Mouse (Mus musculus): Measurements from ENCODE around the gene Gga3.
A peak's percentile ranks its signal among the peaks of the same experiment; 100 is the strongest.

Gene Gga3

DNA sequence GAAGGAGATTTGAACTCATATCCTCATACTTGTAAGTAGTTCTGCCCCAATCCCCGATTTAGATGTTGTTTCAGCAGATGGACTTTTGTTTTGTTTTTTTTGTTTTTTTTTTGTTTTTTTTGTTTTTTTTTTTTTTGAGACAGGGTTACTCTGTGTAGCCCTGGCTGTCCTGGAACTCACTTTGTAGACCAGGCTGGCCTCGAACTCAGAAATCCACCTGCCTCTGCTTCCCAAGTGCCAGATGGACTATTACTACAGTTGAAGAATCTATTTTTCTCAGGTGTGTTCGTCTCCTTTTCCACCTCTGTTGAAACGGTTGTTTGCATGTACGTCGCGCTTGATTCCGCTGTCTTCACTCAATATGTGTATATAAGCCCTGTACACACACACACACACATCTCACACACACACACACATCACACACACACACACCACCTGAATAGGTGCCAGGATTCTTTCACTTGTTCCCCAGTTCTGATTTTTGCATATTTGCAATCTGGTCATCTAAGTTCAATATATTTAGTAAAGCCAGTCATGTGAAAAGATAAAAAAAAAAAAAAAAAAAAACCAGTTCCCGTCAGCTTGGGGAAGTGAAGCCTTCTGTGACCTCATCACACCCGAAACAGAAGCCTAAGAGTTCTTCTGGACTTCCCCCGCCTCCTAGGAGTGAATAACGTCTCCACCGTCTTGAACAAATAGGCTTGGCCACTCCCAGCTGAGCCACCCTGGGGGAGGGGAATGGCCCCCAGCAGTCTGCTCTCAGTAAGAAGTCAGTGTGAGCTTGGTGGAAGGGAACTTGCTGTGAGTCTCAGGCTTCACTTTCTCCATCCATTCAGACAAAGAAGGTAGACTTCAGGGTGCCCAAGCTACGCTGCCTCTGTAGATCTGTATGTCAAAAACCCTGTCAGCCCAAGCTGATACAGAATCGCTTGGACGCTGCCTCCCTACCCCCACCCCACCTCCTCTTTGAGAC is 27.0 kb upstream of the Gga3 start:
- peak; percentile 98 for DNase-seq (ENCODE audit: low read depth)

DNA sequence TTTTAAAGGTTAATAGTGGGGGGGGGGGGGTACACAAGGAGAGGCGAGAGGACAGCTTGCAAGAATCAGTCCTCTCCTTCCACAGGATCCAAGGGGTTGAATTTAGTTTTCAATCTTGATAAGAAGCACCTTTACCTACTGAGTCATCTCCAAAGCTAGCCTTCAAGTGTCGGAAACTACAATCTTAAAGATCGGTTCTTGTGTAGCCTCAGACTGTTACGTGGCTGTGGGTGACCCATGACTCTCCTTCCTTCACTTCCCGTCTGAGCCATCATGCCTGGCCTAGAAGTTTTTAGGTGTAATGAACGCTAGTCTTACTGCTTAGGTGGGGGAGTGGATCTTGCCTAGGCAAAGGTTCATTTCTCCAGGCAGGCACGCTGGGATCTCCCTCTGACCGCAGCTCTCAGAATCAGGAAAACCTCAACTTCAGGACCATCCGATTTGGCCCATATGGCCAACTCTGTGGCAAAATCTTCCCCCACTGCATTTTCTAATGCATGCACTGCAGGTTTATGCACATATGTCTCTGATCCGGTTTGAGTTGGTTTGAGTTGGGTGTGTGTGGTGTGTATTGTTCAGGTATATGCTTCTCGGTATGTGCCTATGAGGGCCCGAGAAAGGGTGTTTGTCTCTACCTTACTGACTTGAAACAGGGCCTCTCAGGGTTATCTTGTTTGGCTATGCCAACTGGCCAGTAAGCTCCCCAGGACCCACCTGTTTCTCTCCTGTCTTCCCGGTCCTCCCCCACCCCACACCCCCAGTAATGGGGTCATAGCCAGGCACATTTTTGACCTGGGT is 26.1 kb upstream of the Gga3 start:
- peak; percentile 94 for DNase-seq (ENCODE audit: low read depth)

DNA sequence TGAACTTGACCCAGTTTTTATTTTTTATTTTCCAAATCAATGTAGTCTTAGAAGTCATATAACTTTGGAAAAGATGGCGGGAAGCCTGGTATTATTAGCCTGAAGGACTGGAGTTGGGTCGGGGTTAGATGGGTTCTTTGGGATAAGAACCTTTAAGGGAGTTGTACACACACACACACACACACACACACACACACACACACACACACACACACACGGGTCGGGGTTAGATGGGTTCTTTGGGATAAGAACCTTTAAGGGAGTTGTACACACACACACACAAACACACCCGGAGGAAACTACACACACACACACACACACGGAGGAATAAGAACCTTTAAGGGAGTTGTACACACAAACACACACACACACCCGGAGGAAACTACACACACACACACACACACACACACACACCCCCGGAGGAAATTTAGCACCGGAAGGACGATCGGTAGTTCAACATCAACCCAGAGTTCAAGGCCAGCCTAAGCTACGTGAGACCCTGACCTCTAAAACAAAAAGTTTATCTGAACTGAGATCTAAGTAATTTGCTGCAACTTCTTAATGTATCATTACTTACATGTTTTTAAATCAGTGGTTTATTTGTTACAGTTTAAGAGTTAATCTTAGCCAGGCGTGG is 24.7 kb upstream of the Gga3 start:
- DNase-seq (ENCODE audit: low read depth), result peak; percentile 73

DNA sequence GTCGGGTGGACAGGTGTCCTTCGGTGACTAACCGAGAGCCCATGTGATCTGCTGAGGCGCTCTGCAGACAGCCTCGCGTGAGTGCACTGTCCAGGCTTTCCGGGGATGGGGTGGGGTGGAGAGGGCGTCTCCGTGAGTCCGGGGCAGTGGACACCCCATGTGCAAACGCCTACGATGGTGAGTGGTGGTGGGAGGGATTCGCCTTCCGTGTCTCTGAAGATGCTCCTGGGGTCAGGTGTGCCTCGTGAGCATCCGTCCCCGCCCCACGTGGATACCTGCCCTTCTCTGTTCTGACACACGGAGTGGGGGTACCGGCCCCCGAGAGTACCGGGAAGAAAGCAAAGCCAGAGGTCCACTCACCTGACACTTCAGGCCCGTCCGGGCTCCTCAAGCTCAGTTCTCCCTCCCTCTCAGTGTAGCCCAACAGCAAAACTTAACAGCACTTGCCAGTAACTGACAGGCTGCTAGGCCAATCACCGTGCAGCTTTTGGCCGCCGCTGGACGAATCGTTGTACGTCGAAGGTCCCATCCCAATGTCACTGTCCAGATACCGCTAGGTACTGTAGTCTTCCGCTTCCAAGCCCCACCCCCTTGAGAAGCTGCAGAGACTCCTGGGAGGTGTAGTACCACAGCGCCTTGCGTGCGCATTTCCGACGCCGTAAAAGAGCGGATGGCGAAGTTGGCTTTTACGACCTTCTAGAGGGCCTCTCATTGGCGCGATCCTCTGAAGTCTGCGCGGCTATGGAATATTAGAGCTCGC is 24.0 kb upstream of the Gga3 start, which contains the start of gene Slc25a19:
TSS of gene Slc25a19 (minus strand) at position 591 of the 760 bp plus-strand sequence.
- DNase-seq (ENCODE audit: low read depth), result peak; percentile 99

DNA sequence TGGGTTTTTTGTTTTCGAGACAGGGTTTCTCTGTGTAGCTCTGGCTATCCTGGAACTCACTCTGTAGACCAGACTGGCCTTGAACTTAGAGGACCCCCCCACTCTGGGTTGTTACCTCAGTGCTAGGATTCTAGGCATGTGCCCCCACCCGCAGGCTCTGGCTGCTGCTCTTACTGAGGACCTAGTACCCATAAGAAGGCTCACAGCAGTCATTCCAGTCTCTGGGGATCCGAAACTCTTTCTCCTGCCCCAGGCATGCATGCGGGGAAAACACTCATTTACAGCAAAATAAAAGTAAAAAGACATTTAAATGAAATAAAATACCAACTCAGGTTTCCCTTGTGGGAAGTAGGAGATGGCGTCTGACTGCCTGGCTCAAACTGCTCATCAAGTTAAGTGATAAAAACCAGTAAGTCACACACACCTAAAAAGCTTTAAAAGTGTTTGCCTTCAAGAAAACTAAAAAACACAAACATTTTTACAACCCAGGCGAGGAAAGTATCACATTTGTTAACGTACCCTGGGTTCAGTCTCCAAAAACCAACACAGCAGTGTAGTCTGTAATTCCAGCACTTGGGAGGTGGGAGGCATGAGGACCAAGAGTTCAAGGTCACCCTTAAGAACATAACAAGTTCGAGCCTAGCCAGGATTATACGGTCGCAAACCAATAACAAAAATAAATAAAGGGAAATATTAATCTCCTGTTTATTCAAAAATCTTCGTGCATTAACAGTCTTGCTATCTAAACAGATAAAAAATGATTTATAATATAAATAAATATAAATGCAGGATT is 23.2 kb upstream of the Gga3 start:
- no peak for DNase-seq (ENCODE audit: low read depth)

DNA sequence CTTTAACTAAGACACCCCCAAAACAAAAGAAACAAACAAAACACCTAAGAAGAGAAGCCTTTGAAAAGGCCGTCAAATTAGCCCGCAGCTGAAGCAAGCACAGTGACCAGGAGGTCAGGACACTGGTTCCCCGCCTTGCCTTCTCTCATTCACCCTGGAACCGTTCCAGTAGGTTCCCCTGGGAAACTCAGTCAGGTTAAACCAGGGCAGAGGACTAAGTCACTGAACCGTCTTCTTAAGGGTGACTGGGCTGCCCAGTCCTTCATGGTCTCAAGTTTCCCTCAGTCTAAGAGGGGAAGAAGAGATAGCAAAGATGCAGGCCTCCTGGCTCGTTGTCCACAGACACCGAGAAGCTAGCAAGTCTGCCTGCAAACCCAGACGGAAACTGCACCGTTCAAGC is 22.0 kb upstream of the Gga3 start:
- no peak for DNase-seq (ENCODE audit: low read depth)

DNA sequence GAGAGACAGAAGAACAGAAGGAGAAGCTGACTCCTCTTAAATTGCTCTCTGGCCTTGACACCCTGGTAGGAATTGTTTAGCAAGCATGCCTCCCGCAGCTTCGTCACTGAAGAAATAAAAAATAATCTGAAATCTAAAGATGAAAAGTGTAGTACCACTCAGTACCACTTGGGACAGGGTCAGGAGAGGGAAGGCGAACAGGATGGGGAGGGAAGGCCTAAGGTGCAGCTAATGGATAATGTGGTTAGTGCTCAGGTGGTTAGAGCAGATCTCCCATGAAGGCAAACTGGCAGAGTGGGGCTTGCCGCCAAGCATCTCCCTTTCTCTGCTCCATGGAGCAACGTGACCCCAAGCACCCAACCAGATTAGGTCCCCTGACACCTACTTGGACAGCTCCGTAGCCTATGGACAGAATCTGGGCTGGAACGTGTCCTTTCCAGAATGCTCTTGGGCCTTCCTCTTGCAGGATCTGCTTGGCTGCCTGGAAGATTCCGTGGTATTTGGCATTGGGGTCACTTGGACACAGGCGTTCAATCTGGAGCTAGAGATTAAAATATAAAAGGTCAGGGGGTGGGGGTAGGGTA is 19.7 kb upstream of the Gga3 start:
- DNase-seq (ENCODE audit: low read depth), result peak; percentile 70

DNA sequence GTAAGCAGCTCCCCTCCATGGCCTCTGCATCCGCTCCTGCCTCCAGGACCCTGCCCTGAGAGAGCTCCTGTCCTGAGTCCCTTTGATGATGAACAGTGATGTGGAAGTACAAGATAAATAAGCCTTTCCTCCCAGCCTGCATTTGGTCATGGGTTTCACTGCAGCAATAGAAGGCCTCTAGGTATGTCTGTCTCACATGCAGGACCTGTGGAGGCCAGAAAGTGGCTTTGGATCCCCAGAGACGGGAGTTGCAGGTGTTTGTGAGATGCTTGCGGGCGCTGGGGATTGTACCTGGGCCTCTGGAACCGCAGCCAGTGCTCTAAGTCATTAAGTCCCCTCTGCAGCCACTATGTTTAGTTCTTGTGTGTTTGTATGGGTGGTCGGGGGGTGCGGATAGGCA is 16.1 kb upstream of the Gga3 start:
- DNase-seq (ENCODE audit: low read depth), result no peak

DNA sequence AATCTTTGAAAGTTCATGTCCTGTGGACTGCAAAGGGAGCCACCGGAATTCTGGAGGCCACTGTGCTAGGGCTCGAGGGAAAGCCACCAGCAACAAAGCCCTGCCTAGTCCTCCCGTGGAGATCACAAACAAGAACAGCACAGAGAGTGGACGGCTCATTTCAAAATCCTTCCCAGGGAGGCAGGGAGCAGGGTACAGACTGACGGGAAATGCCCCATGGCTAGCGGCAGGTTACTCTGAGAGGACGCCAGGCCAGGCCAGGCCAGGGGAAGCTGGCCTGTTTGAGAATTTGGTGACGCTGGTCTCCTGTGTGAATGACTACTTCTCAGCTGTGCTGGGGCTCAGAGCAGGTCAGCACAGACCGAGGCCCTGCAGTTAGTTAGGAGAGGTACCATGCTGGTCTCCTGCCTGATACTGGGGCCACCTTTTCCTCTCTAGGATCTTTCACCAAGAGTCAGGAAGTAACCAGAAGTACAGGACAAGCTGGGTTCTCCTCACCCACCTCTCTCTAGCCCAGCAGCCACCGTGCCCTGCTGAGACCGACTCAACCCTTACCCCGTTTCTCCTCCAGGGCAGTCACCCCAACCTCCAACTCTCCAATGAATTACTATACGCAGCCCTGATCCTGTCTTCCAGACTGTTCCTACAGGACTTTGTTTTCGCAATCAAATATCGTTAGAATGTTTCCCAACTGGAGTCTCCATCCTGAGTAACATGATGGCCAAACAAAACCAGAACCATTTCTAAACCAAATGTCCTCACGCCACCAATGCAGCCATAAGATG is 15.1 kb upstream of the Gga3 start:
- DNase-seq (ENCODE audit: low read depth), result no peak

DNA sequence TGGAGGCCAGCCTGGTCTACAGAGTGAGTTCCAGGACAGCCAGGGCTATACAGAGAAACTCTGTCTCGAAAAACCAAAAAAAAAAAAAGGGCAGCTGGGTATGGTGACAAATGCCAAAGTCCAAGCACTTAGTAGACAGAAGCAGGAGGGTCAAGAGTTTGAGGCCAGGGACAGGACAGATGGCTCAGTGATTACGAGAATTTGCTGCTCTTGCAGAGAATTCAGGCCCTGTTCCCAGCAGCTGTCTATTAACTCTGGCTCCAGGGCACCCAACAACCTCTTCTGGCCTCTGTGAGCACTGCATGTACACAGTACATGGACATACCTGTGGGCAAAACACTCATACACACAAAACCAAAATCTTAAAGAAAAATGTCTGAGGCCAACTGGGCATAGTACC is 14.2 kb upstream of the Gga3 start:
- DNase-seq (ENCODE audit: low read depth), result no peak

DNA sequence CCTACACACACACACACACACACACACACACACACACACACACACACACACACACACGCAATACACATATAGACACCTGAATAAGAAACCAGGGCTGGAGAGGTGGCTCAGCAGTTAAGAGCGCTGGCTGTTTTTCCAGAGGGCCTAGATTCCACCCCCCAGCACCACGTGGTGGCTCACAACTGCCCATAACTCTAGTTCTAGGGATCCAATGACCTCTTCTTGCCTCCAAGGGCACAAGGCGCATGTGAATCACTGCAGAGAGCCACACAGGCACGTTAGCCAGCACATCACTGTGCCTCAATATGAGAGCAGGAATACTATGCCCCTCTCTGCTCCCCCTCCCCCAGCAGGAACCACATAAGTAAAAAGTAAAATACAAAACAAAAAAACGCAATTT is 13.0 kb upstream of the Gga3 start:
- DNase-seq (ENCODE audit: low read depth), result no peak

DNA sequence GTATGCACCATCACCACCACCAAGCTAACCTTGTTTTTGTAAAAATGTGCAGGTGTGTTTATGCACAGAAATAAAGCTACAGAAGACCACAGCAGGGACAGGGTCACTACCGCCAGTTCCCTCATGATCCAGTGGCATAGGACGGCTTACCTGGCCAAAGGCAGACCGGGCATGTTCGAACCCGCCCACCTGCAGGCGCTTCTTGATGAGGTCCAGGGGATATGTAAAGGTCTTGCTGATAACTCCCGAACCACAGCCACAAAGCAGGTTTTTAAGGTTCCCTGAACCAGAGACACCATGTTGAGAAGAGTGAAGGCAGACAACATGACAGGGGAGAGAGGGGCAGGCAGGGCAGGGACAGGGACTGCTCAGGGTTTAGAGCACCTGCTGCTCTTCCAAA is 12.5 kb upstream of the Gga3 start:
- DNase-seq (ENCODE audit: low read depth), result no peak

DNA sequence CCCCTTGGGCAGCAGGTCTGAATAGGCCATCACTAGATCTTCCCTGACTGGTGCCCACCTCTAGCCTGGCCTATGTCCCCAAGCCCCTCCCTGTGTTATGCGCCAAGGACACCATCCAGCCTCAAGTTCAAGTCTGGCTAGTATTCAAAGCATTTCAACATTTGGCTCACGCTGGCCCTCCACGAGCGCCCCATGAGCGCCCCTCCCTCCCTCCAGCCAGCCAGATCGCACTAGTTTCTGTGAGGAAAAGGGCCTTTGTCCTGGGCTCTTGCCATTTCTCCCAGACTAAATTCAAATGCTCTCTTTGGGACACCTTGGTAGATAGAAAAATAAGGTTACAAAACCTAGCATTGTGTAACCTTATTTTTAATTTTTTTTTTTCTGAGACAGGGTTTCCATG is 12.0 kb upstream of the Gga3 start:
- no peak for DNase-seq (ENCODE audit: low read depth)

DNA sequence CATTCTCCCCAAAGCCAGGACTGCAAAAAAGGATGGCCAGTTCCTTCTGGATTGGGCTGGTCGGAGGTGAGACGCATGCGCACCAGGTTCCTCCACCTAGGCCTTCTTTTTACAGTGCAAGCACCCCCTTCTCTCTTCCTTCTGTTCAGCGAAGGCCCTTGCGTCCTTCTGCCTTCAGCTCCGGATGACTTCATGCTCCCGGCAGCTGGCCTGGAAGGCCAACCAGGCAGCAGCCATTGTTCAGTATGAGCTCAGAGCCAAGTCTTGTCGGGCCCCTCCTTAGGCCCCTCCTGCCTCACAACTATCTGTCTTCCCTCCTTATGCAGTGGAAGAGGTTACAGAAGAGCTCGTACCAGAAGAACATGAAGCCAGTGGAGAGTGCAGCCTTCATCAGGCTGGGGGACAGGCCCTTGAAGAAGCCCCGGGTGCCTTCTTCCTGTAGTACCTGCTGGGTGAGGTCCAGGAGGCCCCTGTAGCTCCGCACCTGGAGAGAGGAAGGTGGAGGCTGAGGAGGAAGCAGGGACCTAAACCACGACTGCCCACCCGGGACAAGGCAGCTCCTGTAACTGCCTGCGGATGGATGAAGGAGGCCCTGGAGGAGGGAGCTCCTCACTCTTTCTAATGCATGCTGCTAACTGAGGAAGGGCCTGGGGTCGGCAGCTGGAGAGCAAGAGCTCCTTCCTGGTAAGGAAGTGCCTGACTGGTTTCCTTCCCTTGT is 11.4 kb upstream of the Gga3 start:
- DNase-seq (ENCODE audit: low read depth), result no peak

DNA sequence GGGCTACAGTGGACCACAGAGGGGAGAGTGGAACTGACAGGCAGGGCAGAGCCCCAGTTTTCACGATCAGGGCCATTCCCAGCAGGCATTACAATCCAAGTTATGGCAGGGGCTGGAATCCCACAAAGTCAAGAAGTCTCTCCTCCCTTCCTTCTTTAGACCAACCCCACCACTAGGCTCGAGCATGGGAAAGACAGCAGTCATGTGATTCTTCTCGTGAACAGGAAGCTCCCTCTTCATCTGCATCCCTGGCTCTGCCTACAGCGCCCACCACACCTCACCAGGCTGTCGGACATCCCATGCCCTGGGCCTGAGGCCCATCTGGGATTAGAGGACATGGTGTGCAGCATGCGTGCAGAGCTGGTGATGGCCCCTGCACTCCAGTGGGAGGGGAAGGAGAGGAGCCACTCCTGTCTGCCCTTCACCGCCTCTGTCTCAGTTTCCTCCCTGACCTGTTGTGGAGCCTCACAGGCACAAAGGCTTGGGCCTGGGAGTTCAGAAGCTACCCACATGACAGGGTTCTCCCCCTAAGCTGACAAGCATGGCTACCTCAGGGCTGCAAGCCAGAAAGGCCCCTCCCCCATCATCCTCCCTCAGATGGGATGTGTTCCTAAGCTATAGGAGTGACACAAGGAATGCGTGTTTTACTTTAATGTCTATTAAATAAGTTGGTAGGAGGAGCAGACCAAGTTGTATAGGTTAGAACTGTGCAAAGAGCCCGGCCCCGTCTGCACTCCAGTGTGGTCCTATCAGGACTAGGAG is 10.7 kb upstream of the Gga3 start:
- DNase-seq (ENCODE audit: low read depth), result no peak

DNA sequence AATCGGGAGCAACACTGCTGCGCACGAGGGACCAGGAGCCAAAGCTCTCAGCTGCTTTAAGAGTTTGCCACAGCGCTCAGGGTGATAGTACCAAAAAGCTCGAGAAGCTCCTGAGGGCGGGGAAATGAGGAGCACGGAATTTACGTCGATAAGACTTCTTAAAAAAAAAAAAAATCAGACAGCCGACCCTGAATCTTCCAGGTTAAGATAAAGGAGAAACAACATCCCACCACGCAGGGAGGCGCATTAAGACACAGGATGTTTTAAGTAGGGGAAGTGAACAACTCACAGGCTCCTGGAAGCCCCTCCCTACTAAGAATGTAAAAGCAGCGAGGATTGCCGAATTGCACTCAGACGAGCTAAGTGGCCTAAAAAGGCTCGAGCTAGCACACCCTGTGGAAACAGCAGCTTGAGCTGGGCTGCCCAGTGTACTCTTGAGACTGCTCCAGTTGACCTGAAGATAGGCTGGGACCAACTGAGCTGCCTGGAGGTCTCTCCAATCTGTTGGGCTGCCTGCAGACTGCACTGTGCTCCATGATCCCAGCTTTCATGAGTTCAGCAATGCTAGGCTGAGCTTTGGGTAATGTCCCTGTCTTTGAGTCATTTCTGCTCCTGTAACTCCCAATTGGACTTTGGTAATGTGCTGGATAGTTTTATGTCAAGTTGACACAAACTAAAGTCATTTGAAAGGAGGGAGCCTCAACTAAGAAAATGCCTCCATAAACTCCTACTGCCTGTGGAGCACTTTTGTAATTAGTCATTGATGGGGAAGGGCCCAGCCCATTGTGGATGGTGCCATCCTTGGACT is 9.5 kb upstream of the Gga3 start:
- DNase-seq (ENCODE audit: low read depth), result no peak

DNA sequence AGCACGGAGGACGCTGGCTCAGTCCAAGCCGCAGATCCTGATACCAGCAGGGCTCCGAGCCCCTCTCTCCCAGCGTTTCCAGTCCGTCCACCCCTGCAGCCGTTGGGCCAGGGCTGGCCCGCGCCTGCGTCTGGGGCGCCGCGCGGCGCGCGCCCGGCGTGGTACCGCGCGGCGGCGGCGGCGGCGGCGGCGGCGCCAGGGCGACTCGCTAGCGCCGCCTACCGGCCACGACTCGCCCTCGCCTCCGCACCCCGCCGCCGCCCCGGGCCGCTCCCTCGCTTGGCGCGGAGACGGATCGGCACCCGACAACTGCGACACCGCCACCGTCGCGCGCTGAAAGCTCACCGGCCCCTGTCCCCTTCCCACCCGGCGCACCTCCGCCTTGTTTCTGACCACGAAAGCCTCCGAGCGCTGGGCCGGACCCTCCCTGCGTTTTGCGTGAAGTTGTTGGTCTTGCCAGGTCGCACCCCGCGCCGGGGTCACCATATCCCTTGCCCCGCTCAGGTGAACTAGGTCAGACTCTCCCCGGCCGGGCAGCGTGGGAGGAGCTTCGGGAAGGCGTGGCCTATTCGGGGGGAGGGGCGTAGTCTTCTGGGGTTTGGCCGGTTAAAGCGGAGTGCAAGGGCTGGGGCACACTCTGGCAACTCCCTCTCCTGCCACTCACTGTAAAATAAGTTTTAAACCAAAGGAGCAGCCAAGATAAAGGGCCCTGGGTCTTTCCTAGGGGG is 8.7 kb upstream of the Gga3 start, which contains the start of gene Mif4gd:
TSS of gene Mif4gd (minus strand) at position 560 of the 728 bp plus-strand sequence.
- peak; percentile 97 for DNase-seq (ENCODE audit: low read depth)

Measured in induced T-regulatory cell, adult 2 months (primary cell).